Mouse (Mus musculus): Measurements from ENCODE around the gene Vmn1r40. TPM values are rescaled to one million over a fixed set of nuclear protein-coding genes. Genes with fewer than 3 reads are reported as not detected.

Vmn1r40 gene
- total RNA-seq, 2 experiments from 2014 or later = not detected

Other genes with a start within 250 kb of the Vmn1r40 start
- gene Chchd6, start 111.9 kb upstream of the Vmn1r40 start, total RNA-seq (2021) = 10 to 100 TPM; 73.8 to 89.8 TPM
- gene Txnrd3, start 63.6 kb upstream of the Vmn1r40 start, total RNA-seq (2021) = 1 to 10 TPM; 8.0 to 8.9 TPM
- not detected for gene Vmn1r41, start 33.2 kb downstream of the Vmn1r40 start, total RNA-seq (2021)
- gene Vmn1r42, start 168.9 kb downstream of the Vmn1r40 start, total RNA-seq (2021) = not detected
- not detected for gene Vmn1r43, start 168.9 kb downstream of the Vmn1r40 start, total RNA-seq (2021)
- gene Vmn1r44, start 176.1 kb downstream of the Vmn1r40 start, total RNA-seq (2021) = not detected
- gene Vmn1r45, start 233.1 kb downstream of the Vmn1r40 start, total RNA-seq (2021) = not detected